Mouse (Mus musculus) colon, adult 2 months (tissue): ENCODE measurements around the gene Dffa. TPM values are rescaled to one million over a fixed set of nuclear protein-coding genes. Genes with fewer than 3 reads are reported as not detected.

Source experiments
- polyA plus RNA-seq: library from polyadenylated mRNA; depleted of rRNA; stranded (reverse); fragments of >200 nt; gene quantifications from 2 replicates; pipeline ENCODE4 v1.2.3, GENCODE M21; 2012; rRNA removed

The Dffa gene
- 17.6 and 17.9 TPM in 2 replicates for polyA plus RNA-seq

GRCm38 (mm10) chr4:149103875-149104561 is at the start of gene Dffa:
Gene Dffa, plus strand, starts transcription at chr4:149104146.

GRCm38 (mm10) chr4:149099369-149100017 is 4.5 kb upstream of the Dffa start, which contains the start of gene Pex14:
Gene Pex14, minus strand, starts transcription at chr4:149099876.

GRCm38 (mm10) chr4:149126663-149127062 is 22.7 kb downstream of the Dffa start, which contains the start of gene Cort:
Gene Cort, minus strand, starts transcription at chr4:149126763.

GRCm38 (mm10) chr4:149136982-149137770 is 33.2 kb downstream of the Dffa start, which contains the start of gene Cenps:
Gene Cenps, minus strand, starts transcription at chr4:149137629.

GRCm38 (mm10) chr4:149166215-149166946 is 62.4 kb downstream of the Dffa start, which contains the start of gene Pgd:
Gene Pgd, minus strand, starts transcription at chr4:149166771.

Other genes starting within 250 kb of the Dffa start
- 45.8 and 46.9 TPM in 2 replicates for gene Pex14, start 4.3 kb upstream of the Dffa start, polyA plus RNA-seq
- gene Cort, start 22.6 kb downstream of the Dffa start, polyA plus RNA-seq, result not detected in 2 replicates
- 0.87 and 3.3 TPM in 2 replicates for gene Cenps, start 33.5 kb downstream of the Dffa start, polyA plus RNA-seq
- 173 and 209 TPM in 2 replicates for gene Pgd, start 62.6 kb downstream of the Dffa start, polyA plus RNA-seq
- gene Kif1b, start 203.5 kb downstream of the Dffa start, polyA plus RNA-seq, result 19.9 and 22.2 TPM in 2 replicates